Mouse (Mus musculus) midbrain, embryonic 13.5 days (tissue): ENCODE results near the gene Itpr2. TPM values are rescaled to one million over a fixed set of nuclear protein-coding genes. Genes with fewer than 3 reads are reported as not detected.

Experiments used
- ATAC-seq: fragments of 200-750 bp; cut with Nextera tagmentation; 2 replicates; pipeline ENCODE4 v1.8.0; 2017; ENCODE audit warnings: mild to moderate bottlenecking, moderate TSS enrichment, moderate library complexity
- H3K27ac ChIP-seq: fragments of 300-500 bp; sonication (generic); 2 replicates; pipeline ENCODE4 v1.5.1; 2015; ENCODE audit warnings: inconsistent platforms, mild to moderate bottlenecking, moderate library complexity
- H3K27me3 ChIP-seq: fragments of 300-500 bp; sonication (generic); 2 replicates; pipeline ENCODE4 v1.6.1; 2015; ENCODE audit warnings: mild to moderate bottlenecking, inconsistent platforms
- H3K36me3 ChIP-seq: fragments of 300-500 bp; sonication (generic); 2 replicates; pipeline ENCODE4 v1.6.1; 2015; ENCODE audit warnings: mild to moderate bottlenecking, inconsistent platforms
- H3K4me1 ChIP-seq: fragments of 300-500 bp; sonication (generic); replicated peaks from 2 replicates; pipeline ENCODE4 v1.6.1; 2015; ENCODE audit warnings: inconsistent platforms
- H3K4me2 ChIP-seq: fragments of 300-500 bp; sonication (generic); replicated peaks from 2 replicates; pipeline ENCODE4 v1.6.1; 2015; ENCODE audit warnings: moderate library complexity, mild to moderate bottlenecking, inconsistent platforms
- H3K4me3 ChIP-seq: fragments of 300-500 bp; sonication (generic); replicated peaks from 2 replicates; pipeline ENCODE4 v1.5.1; 2015; ENCODE audit warnings: mild to moderate bottlenecking, inconsistent platforms
- H3K9ac ChIP-seq: fragments of 300-500 bp; sonication (generic); replicated peaks from 2 replicates; pipeline ENCODE4 v1.6.1; 2015; ENCODE audit warnings: mild to moderate bottlenecking, inconsistent platforms
- H3K9me3 ChIP-seq: fragments of 300-500 bp; sonication (generic); 2 replicates; pipeline ENCODE4 v1.6.1; 2016; ENCODE audit warnings: mild to moderate bottlenecking, inconsistent platforms
- WGBS: fragments of 180-500 bp; shearing (Covaris S2); methylation state at CpG from one replicate; pipeline ENCODE4 v1.1.7; 2015; 5-methylcytosine and 5-hydroxymethylcytosine counted together
- polyA plus RNA-seq: library from polyadenylated mRNA; unstranded; fragments of >200 nt; fragmentation: Nextera tagmentation; extraction: Ambion mirVana; gene quantifications from 2 replicates; pipeline ENCODE4 v1.2.1, GENCODE M21; 2015

Itpr2 gene
- polyA plus RNA-seq, 1 experiment from 2014 or later: 4.5 TPM

DNA sequence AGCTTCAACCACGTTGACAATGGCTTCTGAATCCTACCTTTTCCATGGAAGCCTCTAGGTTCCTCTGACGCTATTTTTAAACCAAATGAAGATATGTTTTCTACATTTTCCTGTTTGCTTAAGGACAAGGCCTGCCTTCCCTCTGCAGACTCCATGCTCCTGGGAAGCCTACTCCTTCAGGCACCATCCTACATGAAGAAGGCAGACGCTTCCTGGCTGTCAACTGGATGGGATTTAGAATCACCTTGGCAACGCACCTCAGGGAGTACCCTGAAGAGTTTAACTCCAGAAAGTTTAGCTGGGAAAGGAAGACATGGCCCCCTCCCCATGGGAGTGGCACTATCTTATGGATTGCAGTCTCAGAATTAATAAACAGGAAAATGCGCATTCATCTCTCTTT, 259.0 kb downstream of the Itpr2 start:
- Histone ChIP-seq H3K4me1 (0 out of 2 replicates have a peak, but pooled peaks cover 3% of the 10 kb centered on the region), H3K9ac (no peak overlapping the region), H3K36me3 (no peaks in the 10 kb centered on the region), H3K27ac (no peak overlapping the region), H3K27me3 (no peaks in the 10 kb centered on the region), H3K9me3 (no peaks in the 10 kb centered on the region; the same call in 1 of the 2 replicates), H3K4me3 (no peak overlapping the region), H3K4me2 (no peak overlapping the region)
- ATAC-seq: no peak
- WGBS: 72% methylated on average over 5 of the region's 5 CpGs

- Histone ChIP-seq H3K27ac (no peak overlapping the region), H3K9me3 (no peaks in the 10 kb centered on the region; the same call in 1 of the 2 replicates), H3K4me2 (no peak overlapping the region), H3K27me3 (no peaks in the 10 kb centered on the region), H3K4me1 (0 out of 2 replicates have a peak, but pooled peaks cover 3% of the 10 kb centered on the region), H3K4me3 (no peak overlapping the region), H3K36me3 (no peaks in the 10 kb centered on the region), H3K9ac (no peak overlapping the region)
- ATAC-seq: no peak
- 98% methylated on average over 3 of the region's 3 CpGs for WGBS
Observed at GRCm38 (mm10) chr6:146241336-146241735, 260.7 kb downstream of the Itpr2 start.

GRCm38 (mm10) chr6:146235165-146235564, 266.9 kb downstream of the Itpr2 start:
- Histone ChIP-seq H3K9me3 (no peaks in the 10 kb centered on the region), H3K27ac (0 out of 2 replicates have a peak overlapping the region, but pooled peaks have one; percentile 40), H3K4me1 (peaks cover 13% of the 10 kb centered on the region), H3K4me3 (no peak overlapping the region), H3K9ac (no peak overlapping the region), H3K4me2 (no peak overlapping the region), H3K27me3 (no peaks in the 10 kb centered on the region), H3K36me3 (no peaks in the 10 kb centered on the region)
- 33% methylated on average over 3 of the region's 3 CpGs for WGBS
- ATAC-seq: peak; percentile 55

- Histone ChIP-seq H3K27ac (no peak overlapping the region), H3K36me3 (no peaks in the 10 kb centered on the region), H3K4me1 (peaks cover 13% of the 10 kb centered on the region), H3K4me3 (no peak overlapping the region), H3K9ac (no peak overlapping the region), H3K4me2 (no peak overlapping the region), H3K27me3 (no peaks in the 10 kb centered on the region), H3K9me3 (no peaks in the 10 kb centered on the region)
- 77% methylated on average over 1 of the region's 1 CpGs for WGBS
- no peak for ATAC-seq
Observed at GRCm38 (mm10) chr6:146234417-146234816, 267.6 kb downstream of the Itpr2 start.

- H3K4me1 ChIP-seq: peaks cover 13% of the 10 kb centered on the region
- 91% methylated on average over 6 of the region's 6 CpGs for WGBS
- H3K4me3 ChIP-seq: no peak overlapping the region
- no peaks in the 10 kb centered on the region for H3K9me3 ChIP-seq
- no peak overlapping the region for H3K27ac ChIP-seq
- H3K27me3 ChIP-seq: no peaks in the 10 kb centered on the region
- H3K4me2 ChIP-seq: no peak overlapping the region
- H3K36me3 ChIP-seq: no peaks in the 10 kb centered on the region
- no peak overlapping the region for H3K9ac ChIP-seq
- ATAC-seq: no peak
Observed at GRCm38 (mm10) chr6:146230903-146231302, 271.1 kb downstream of the Itpr2 start.

GRCm38 (mm10) chr6:146230373-146230788, 271.6 kb downstream of the Itpr2 start:
- no peaks in the 10 kb centered on the region for H3K36me3 ChIP-seq
- no peak overlapping the region for H3K4me2 ChIP-seq
- H3K4me1 ChIP-seq: peaks cover 9% of the 10 kb centered on the region
- no peak overlapping the region for H3K27ac ChIP-seq
- H3K4me3 ChIP-seq: no peak overlapping the region
- no peaks in the 10 kb centered on the region for H3K27me3 ChIP-seq
- H3K9ac ChIP-seq: no peak overlapping the region
- H3K9me3 ChIP-seq: no peaks in the 10 kb centered on the region
- no peak for ATAC-seq
- 61% methylated on average over 9 of the region's 9 CpGs for WGBS

GRCm38 (mm10) chr6:146229967-146230366, 272.1 kb downstream of the Itpr2 start:
- no peak overlapping the region for H3K27ac ChIP-seq
- H3K9ac ChIP-seq: no peak overlapping the region
- no peak for ATAC-seq
- no peaks in the 10 kb centered on the region for H3K27me3 ChIP-seq
- no peaks in the 10 kb centered on the region for H3K36me3 ChIP-seq
- peaks cover 5% of the 10 kb centered on the region for H3K4me1 ChIP-seq
- H3K9me3 ChIP-seq: no peaks in the 10 kb centered on the region
- WGBS: 90% methylated on average over 2 of the region's 2 CpGs
- H3K4me3 ChIP-seq: no peak overlapping the region
- H3K4me2 ChIP-seq: no peak overlapping the region

DNA sequence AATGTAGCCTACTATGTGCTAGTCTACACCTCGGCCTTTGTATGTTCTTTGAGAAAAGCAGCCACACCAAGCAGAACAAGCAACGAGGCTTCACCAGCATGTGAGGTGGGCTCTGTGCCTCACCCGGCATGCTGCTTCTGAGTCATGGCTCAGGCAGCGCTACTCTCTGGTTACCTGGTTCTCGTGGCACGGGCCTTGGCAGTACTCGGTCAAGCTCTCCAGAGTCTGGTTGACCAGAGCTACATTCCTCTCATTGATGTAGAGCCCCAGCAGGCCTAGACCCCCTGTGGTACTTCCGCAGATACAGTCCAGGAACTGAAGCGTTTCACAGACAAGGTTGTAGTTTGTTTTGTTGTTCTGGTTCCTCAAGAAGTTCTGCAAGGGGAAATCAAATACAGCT, 272.5 kb downstream of the Itpr2 start:
- Histone ChIP-seq H3K27ac (no peak overlapping the region), H3K4me1 (peaks cover 4% of the 10 kb centered on the region; the same call in 1 of the 2 replicates), H3K9ac (no peak overlapping the region), H3K9me3 (no peaks in the 10 kb centered on the region), H3K4me3 (no peak overlapping the region), H3K27me3 (no peaks in the 10 kb centered on the region), H3K36me3 (no peaks in the 10 kb centered on the region), H3K4me2 (no peak overlapping the region)
- WGBS: 76% methylated on average over 9 of the region's 9 CpGs
- no peak for ATAC-seq

DNA sequence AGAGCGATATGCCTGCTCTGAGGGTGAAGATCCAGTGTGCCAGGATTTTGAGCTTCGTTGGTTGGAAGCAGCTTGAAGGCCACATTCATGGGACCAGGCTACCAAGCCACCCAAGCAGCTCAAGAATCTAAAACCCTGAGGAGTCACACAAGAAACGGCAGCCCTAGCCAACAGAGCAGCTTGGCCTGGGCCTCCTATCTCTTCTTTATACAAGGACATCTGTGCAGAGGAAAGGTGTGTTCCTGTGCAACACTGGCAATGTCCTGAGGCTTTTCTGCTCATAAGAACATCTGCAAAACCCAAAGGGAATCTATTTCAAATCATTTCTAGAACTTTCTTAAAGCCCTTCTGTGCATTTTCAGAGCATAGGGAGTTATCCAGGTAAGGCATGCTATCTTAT, 274.0 kb downstream of the Itpr2 start:
- Histone ChIP-seq H3K4me3 (no peak overlapping the region), H3K4me1 (peaks cover 4% of the 10 kb centered on the region; the same call in 1 of the 2 replicates), H3K4me2 (no peak overlapping the region), H3K27ac (no peak overlapping the region), H3K27me3 (no peaks in the 10 kb centered on the region), H3K9ac (no peak overlapping the region), H3K9me3 (no peaks in the 10 kb centered on the region), H3K36me3 (no peaks in the 10 kb centered on the region)
- WGBS: 86% methylated on average over 3 of the region's 3 CpGs
- no peak for ATAC-seq

DNA sequence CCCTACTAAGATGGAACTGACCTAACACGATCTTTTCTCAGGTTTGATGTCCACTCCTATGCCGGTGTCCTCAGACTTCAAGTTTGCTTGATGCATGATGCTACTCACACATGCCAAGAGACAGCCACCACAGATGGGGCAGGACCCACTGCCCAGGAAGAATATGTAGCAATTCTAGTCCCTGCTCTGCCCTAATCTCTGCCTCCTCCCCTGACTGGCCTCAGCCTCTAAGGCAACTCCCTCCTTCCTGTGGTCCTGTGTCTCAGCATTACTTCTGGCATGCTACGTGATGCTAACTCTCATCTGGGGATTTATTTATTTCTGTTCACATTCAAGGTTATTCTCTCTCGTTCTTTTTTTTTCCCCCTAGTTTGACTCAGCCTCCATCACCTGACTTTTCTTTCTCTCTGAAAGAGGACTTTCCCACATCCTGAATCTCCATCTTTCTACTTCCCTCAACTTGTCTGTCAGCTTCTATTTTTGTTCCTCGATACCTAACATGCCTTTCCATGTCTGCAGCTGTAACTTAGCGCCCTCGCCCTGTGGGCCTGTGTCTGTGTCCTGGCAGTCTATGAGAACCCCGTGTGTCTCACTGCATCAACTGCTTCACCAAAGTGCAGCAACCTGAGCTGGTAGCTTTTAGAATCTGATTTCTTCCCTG, 279.5 kb downstream of the Itpr2 start:
- Histone ChIP-seq H3K4me2 (no peak overlapping the region), H3K27ac (no peak overlapping the region), H3K27me3 (no peaks in the 10 kb centered on the region), H3K9ac (no peak overlapping the region), H3K4me1 (no peaks in the 10 kb centered on the region; the same call in 1 of the 2 replicates), H3K36me3 (no peaks in the 10 kb centered on the region), H3K4me3 (no peak overlapping the region), H3K9me3 (no peaks in the 10 kb centered on the region)
- ATAC-seq: no peak
- 79% methylated on average over 8 of the region's 8 CpGs for WGBS

GRCm38 (mm10) chr6:146221371-146222336, 280.4 kb downstream of the Itpr2 start:
- Histone ChIP-seq H3K4me1 (no peaks in the 10 kb centered on the region; the same call in 1 of the 2 replicates), H3K9me3 (no peaks in the 10 kb centered on the region), H3K4me3 (no peak overlapping the region), H3K27me3 (no peaks in the 10 kb centered on the region), H3K4me2 (no peak overlapping the region), H3K9ac (no peak overlapping the region), H3K27ac (no peak overlapping the region), H3K36me3 (no peaks in the 10 kb centered on the region)
- no peak for ATAC-seq
- WGBS: 59% methylated on average over 23 of the region's 23 CpGs

- Histone ChIP-seq H3K27ac (no peak overlapping the region), H3K4me1 (0 out of 2 replicates have a peak, but pooled peaks cover 4% of the 10 kb centered on the region), H3K9ac (no peak overlapping the region), H3K4me2 (no peak overlapping the region), H3K9me3 (no peaks in the 10 kb centered on the region), H3K4me3 (no peak overlapping the region), H3K27me3 (no peaks in the 10 kb centered on the region), H3K36me3 (no peaks in the 10 kb centered on the region)
- no peak for ATAC-seq
- WGBS: 68% methylated on average over 5 of the region's 5 CpGs
Observed at GRCm38 (mm10) chr6:146220071-146220470, 282.0 kb downstream of the Itpr2 start.
